Comparison of ENCODE assay signal across 8 mouse cellular contexts in the genomic region with DNA sequence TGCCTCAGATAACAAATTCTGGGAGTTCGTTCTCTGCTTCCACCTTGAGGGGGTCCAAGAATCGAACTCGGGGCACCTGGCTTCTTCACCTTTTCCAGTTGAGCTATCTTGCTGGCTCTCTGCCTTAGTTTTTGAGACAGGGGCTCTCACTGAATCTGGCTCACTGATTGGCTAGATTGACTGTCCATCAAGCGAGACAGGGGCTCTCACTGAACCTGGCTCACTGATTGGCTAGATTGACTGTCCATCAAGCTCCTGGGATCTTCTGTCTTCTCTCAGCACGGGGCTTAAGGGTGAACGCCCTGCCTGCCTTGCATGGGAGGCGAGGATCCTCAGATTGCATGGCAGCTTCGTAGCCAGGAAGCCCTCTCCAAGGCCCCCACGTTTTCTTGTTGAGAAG. TPM values are rescaled to one million over a fixed set of nuclear protein-coding genes. Genes with fewer than 3 reads are reported as not detected.
DNase-seq lines count a peak whose midpoint lies in the region; ATAC-seq lines count a peak whose summit lies in the region.

No protein-coding gene starts in this region.

- no peaks in the 10 kb centered on the region for H3K9me3 ChIP-seq in liver, embryonic 12.5 days (replicated peaks)
- H3K9me3 ChIP-seq in intestine, embryonic 16.5 days (ENCODE audit: control insufficient read depth, low read length): no peaks in the 10 kb centered on the region

- no peak overlapping the region for H3K4me3 ChIP-seq in liver, embryonic 12.5 days
- H3K4me3 ChIP-seq in intestine, embryonic 16.5 days (ENCODE audit: low read length): no peak overlapping the region

- H3K27me3 ChIP-seq in liver, embryonic 12.5 days (replicated peaks): peaks cover 19% of the 10 kb centered on the region
- no peaks in the 10 kb centered on the region for H3K27me3 ChIP-seq in intestine, embryonic 16.5 days (replicated peaks; ENCODE audit: control insufficient read depth, insufficient read depth, low read length)

- DNase-seq in adrenal gland, adult 2 months: peak; percentile 9
- DNase-seq in adrenal gland, adult 8-10 months: no peak
- peak; percentile 29 for DNase-seq in liver
- DNase-seq in cerebellum, adult 9-11 months: peak; percentile 12
- DNase-seq in kidney, adult 9 months: peak; percentile 36
- peak; percentile 50 for DNase-seq in retina, adult 2 months (ENCODE audit: low read depth, low spot score)

- no peaks in the 10 kb centered on the region for H3K4me1 ChIP-seq in liver, embryonic 12.5 days
- H3K4me1 ChIP-seq in intestine, embryonic 16.5 days (ENCODE audit: control insufficient read depth, insufficient read depth, low read length): no peaks in the 10 kb centered on the region

- no peak overlapping the region for H3K9ac ChIP-seq in liver, embryonic 12.5 days
- H3K9ac ChIP-seq in intestine, embryonic 16.5 days (ENCODE audit: low read depth, low read length): no peak overlapping the region

- WGBS in liver, embryonic 12.5 days (ENCODE audit: insufficient replicate concordance): 36% methylated on average over 9 of the region's 9 CpGs
- 47% methylated on average over 9 of the region's 9 CpGs for WGBS in intestine, embryonic 16.5 days

- no peak overlapping the region for H3K27ac ChIP-seq in liver, embryonic 12.5 days
- no peak overlapping the region for H3K27ac ChIP-seq in intestine, embryonic 16.5 days (ENCODE audit: low read length)

- no peak for ATAC-seq in liver, embryonic 12.5 days
- no peak for ATAC-seq in intestine, embryonic 16.5 days

- H3K36me3 ChIP-seq in liver, embryonic 12.5 days: no peaks in the 10 kb centered on the region
- H3K36me3 ChIP-seq in intestine, embryonic 16.5 days (ENCODE audit: control insufficient read depth, insufficient read depth, low read length): no peaks in the 10 kb centered on the region

- no peak overlapping the region for H3K4me2 ChIP-seq in liver, embryonic 12.5 days
- H3K4me2 ChIP-seq in intestine, embryonic 16.5 days (ENCODE audit: low read depth, low read length): no peak overlapping the region

RNA-seq across cellular contexts. Expression of gene Slc2a10, which starts 43.8 kb away (rescaled TPM):
- total RNA-seq in adrenal gland, adult 2 months (2021): 1 to 10 TPM in 1 of 2 experiments, under 1 TPM in 1; 0.35 to 1.2 TPM
- polyA plus RNA-seq in adrenal gland, adult 2 months (2012; rRNA removed): 1.5 and 1.8 TPM in 2 replicates
- total RNA-seq in adrenal gland, adult 8-10 months (2022): 1 to 10 TPM in 1 of 4 experiments, under 1 TPM in 3; 0.58 to 2.1 (median 0.74) TPM
- 0.72 and 1.1 TPM in 2 replicates for polyA plus RNA-seq in liver, embryonic 12.5 days (2016; fragmentation: Nextera tagmentation; extraction: Ambion mirVana)
- 4.0 and 5.3 TPM in 2 replicates for polyA plus RNA-seq in intestine, embryonic 16.5 days (2015; fragmentation: Nextera tagmentation; extraction: Ambion mirVana)

RNA-seq across cellular contexts. Expression of gene Eya2, which starts 47.4 kb away (rescaled TPM):
- total RNA-seq in adrenal gland, adult 2 months (2021): 1 to 10 TPM; 2.9 to 3.8 TPM
- polyA plus RNA-seq in adrenal gland, adult 2 months (2012; rRNA removed): 5.6 and 7.8 TPM in 2 replicates
- total RNA-seq in adrenal gland, adult 8-10 months (2022): 1 to 10 TPM; 2.1 to 5.0 (median 3.9) TPM
- 0.07 and 0.36 TPM in 2 replicates for polyA plus RNA-seq in liver, embryonic 12.5 days (2016; fragmentation: Nextera tagmentation; extraction: Ambion mirVana)
- 0.33 and 1.2 TPM in 2 replicates for polyA plus RNA-seq in intestine, embryonic 16.5 days (2015; fragmentation: Nextera tagmentation; extraction: Ambion mirVana)

RNA-seq across cellular contexts. Expression of gene Trp53rka, which starts 54.3 kb away (rescaled TPM):
- total RNA-seq in adrenal gland, adult 2 months (2021): 10 to 100 TPM; 10.4 to 12.7 TPM
- polyA plus RNA-seq in adrenal gland, adult 2 months (2012; rRNA removed): 20.3 and 20.8 TPM in 2 replicates
- 10 to 100 TPM; 12.5 to 17.3 (median 14.7) TPM for total RNA-seq in adrenal gland, adult 8-10 months (2022)
- 19.0 and 19.4 TPM in 2 replicates for polyA plus RNA-seq in liver, embryonic 12.5 days (2016; fragmentation: Nextera tagmentation; extraction: Ambion mirVana)
- polyA plus RNA-seq in intestine, embryonic 16.5 days (2015; fragmentation: Nextera tagmentation; extraction: Ambion mirVana): 23.6 and 23.8 TPM in 2 replicates
